8 mouse cellular contexts compared by ENCODE assay signal in genomic region chr2:168904188-168904587, GRCm38 (mm10). TPM values are rescaled to one million over a fixed set of nuclear protein-coding genes. Genes with fewer than 3 reads are reported as not detected.
A peak's percentile ranks its signal among the peaks of the same experiment; 100 is the strongest.
DNase-seq lines count a peak whose midpoint lies in the region; ATAC-seq and TF ChIP-seq lines count a peak whose summit lies in the region.

No protein-coding gene starts in this region.

- 16% methylated on average over 9 of the region's 9 CpGs for WGBS in intestine, embryonic 15.5 days
- WGBS in spleen, adult 2 months = 14% methylated on average over 9 of the region's 9 CpGs

- peak; percentile 83; the same call in 1 of the 2 replicates for TF ChIP-seq CTCF in spleen, adult 2 months (IDR thresholded peaks at IDR 0.05; ENCODE audit: extremely low read depth, insufficient read depth, insufficient read length, insufficient replicate concordance)

- no peak overlapping the region for H3K4me2 ChIP-seq in intestine, embryonic 15.5 days (replicated peaks)

- peak; percentile 40 for DNase-seq in gastrocnemius, postnatal 10 days
- DNase-seq in gastrocnemius, postnatal 25 days = no peak
- DNase-seq in 416B (ENCODE audit: low read depth) = peak; percentile 79
- peak; percentile 81 for DNase-seq in embryo, embryonic 11 days
- DNase-seq in lung, postnatal 14 days = peak; percentile 54
- DNase-seq in spleen, adult 2 months (ENCODE audit: low read depth in 1 of 2, low spot score in 2 of 2) = peak; percentile 11 to 22

- H3K9me3 ChIP-seq in intestine, embryonic 15.5 days = no peaks in the 10 kb centered on the region

- ATAC-seq in activated CD4-positive, CD25-positive, alpha-beta regulatory T cell, adult 4 months = peak; percentile 83
- ATAC-seq in intestine, embryonic 15.5 days = peak; percentile 77

- no peak for TF ChIP-seq POLR2A in spleen, adult 2 months (IDR thresholded peaks at IDR 0.05; ENCODE audit: low read depth, low read length)

- no peaks in the 10 kb centered on the region for H3K27me3 ChIP-seq in intestine, embryonic 15.5 days (replicated peaks)
- H3K27me3 ChIP-seq in spleen, adult 2 months (ENCODE audit: control insufficient read depth, insufficient read depth, low read length) = no peaks in the 10 kb centered on the region

- no peaks in the 10 kb centered on the region for H3K36me3 ChIP-seq in intestine, embryonic 15.5 days
- no peaks in the 10 kb centered on the region for H3K36me3 ChIP-seq in spleen, adult 2 months (ENCODE audit: control insufficient read depth, insufficient read depth, low read length)

- H3K9ac ChIP-seq in intestine, embryonic 15.5 days = no peak overlapping the region

- H3K4me1 ChIP-seq in intestine, embryonic 15.5 days (replicated peaks) = peaks cover 2% of the 10 kb centered on the region; the same call in 1 of the 2 replicates
- H3K4me1 ChIP-seq in spleen, adult 2 months (ENCODE audit: control insufficient read depth, insufficient read depth, insufficient read length) = no peaks in the 10 kb centered on the region

- no peak overlapping the region for H3K27ac ChIP-seq in intestine, embryonic 15.5 days
- H3K27ac ChIP-seq in spleen, adult 2 months (ENCODE audit: insufficient read depth, low read length) = no peak overlapping the region

- no peak overlapping the region for H3K4me3 ChIP-seq in intestine, embryonic 15.5 days (replicated peaks)
- no peak overlapping the region for H3K4me3 ChIP-seq in spleen, adult 2 months (ENCODE audit: extremely low read depth, insufficient read depth, insufficient read length)

RNA-seq across cellular contexts. Expression of gene Zfp64, which starts 51.2 kb away (rescaled TPM):
- total RNA-seq in gastrocnemius, postnatal 10 days (2021) = 10 to 100 TPM in 1 of 2 experiments, 1 to 10 TPM in 1; 9.0 to 10.8 TPM
- 1 to 10 TPM; 6.1 to 6.3 TPM for total RNA-seq in gastrocnemius, postnatal 25 days (2021)
- polyA plus RNA-seq in activated CD4-positive, CD25-positive, alpha-beta regulatory T cell, adult 4 months (2017; shearing (Covaris generic)) = 10 to 100 TPM; 21.8 to 28.2 TPM
- 29.3 and 31.9 TPM in 2 replicates for polyA plus RNA-seq in intestine, embryonic 15.5 days (2015; fragmentation: Nextera tagmentation; extraction: Ambion mirVana)
- 21.3 and 25.3 TPM in 2 replicates for polyA plus RNA-seq in spleen, adult 2 months (2012; rRNA removed)
